Mouse (Mus musculus) liver, adult 2 months (tissue): Measurements from ENCODE around the gene Ntn1.

Source experiments
- CTCF ChIP-seq: fragments of 200-500 bp; IDR thresholded peaks from 2 replicates; pipeline ENCODE4 v1.5.1; 2011; ENCODE audit warnings: low read depth, low read length, control low read depth
- POLR2A ChIP-seq: fragments of 200-500 bp; IDR thresholded peaks from 2 replicates; pipeline ENCODE4 v1.6.1; 2011; ENCODE audit warnings: low read length, control low read depth; ENCODE audit not compliant: insufficient read depth; ENCODE audit errors: extremely low read depth

GRCm38 (mm10) chr11:68187242-68187641 lies 213.4 kb downstream of the Ntn1 start:
- TF ChIP-seq POLR2A (no peak), CTCF (no peak)
